Mouse (Mus musculus): ENCODE measurements at regions not wholly inside any gene's neighbourhood (a gene's known extent, or its start where the extent isn't known, plus 50 kb on each side); places are given as distances from the start of the nearest gene placed in this dataset.

- TF ChIP-seq CTCF (IDR thresholded peaks at IDR 0.05; ENCODE audit: borderline replicate concordance, extremely low read depth, insufficient read depth, insufficient read length) (no peak), POLR2A (IDR thresholded peaks at IDR 0.05; ENCODE audit: borderline replicate concordance, extremely low read depth, insufficient read depth, insufficient read length, poor library complexity, severe bottlenecking) (no peak)
Measured at GRCm38 (mm10) chr10:54244995-54245394, 168.6 kb upstream of the Man1a start.

All from brain, embryonic 14.5 days (tissue).